Mouse (Mus musculus): ENCODE measurements around the gene Clstn2.
A peak's percentile ranks its signal among the peaks of the same experiment; 100 is the strongest.

The Clstn2 gene

GRCm38 (mm10) chr9:97950378-97951006 is 82.5 kb downstream of the Clstn2 start:
- no peak for DNase-seq (ENCODE audit: low spot score in 2 of 2)

GRCm38 (mm10) chr9:97919326-97919725 is 113.7 kb downstream of the Clstn2 start:
- DNase-seq (ENCODE audit: low spot score in 2 of 2), result no peak

GRCm38 (mm10) chr9:97891415-97891814 is 141.6 kb downstream of the Clstn2 start:
- DNase-seq (ENCODE audit: low spot score in 2 of 2), result no peak

- DNase-seq (ENCODE audit: low spot score in 2 of 2), result no peak
Measured at GRCm38 (mm10) chr9:97883336-97883735, 149.6 kb downstream of the Clstn2 start.

GRCm38 (mm10) chr9:97867013-97867700 is 165.8 kb downstream of the Clstn2 start:
- no peak for DNase-seq (ENCODE audit: low spot score in 2 of 2)

GRCm38 (mm10) chr9:97852859-97853258 is 180.1 kb downstream of the Clstn2 start:
- no peak for DNase-seq (ENCODE audit: low spot score in 2 of 2)

- peak in 1 of 2 experiments; percentile 12 for DNase-seq (ENCODE audit: low spot score in 2 of 2)
Measured at GRCm38 (mm10) chr9:97847873-97848838, 184.8 kb downstream of the Clstn2 start.

GRCm38 (mm10) chr9:97842054-97842453 is 190.9 kb downstream of the Clstn2 start:
- DNase-seq (ENCODE audit: low spot score in 2 of 2), result no peak

GRCm38 (mm10) chr9:97831216-97831615 is 201.8 kb downstream of the Clstn2 start:
- no peak for DNase-seq (ENCODE audit: low spot score in 2 of 2)

GRCm38 (mm10) chr9:97829919-97830318 is 203.1 kb downstream of the Clstn2 start:
- DNase-seq (ENCODE audit: low spot score in 2 of 2), result no peak

- DNase-seq (ENCODE audit: low spot score in 2 of 2), result no peak
Measured at GRCm38 (mm10) chr9:97827689-97828088, 205.3 kb downstream of the Clstn2 start.

GRCm38 (mm10) chr9:97826077-97826947 is 206.7 kb downstream of the Clstn2 start:
- DNase-seq (ENCODE audit: low spot score in 2 of 2), result no peak

GRCm38 (mm10) chr9:97817116-97817515 is 215.9 kb downstream of the Clstn2 start:
- no peak for DNase-seq (ENCODE audit: low spot score in 2 of 2)

GRCm38 (mm10) chr9:97816143-97816805 is 216.7 kb downstream of the Clstn2 start:
- DNase-seq (ENCODE audit: low spot score in 2 of 2), result no peak

- no peak for DNase-seq (ENCODE audit: low spot score in 2 of 2)
Measured at GRCm38 (mm10) chr9:97813157-97813556, 219.8 kb downstream of the Clstn2 start.

GRCm38 (mm10) chr9:97807031-97807430 is 225.9 kb downstream of the Clstn2 start:
- no peak for DNase-seq (ENCODE audit: low spot score in 2 of 2)

GRCm38 (mm10) chr9:97793661-97794060 is 239.3 kb downstream of the Clstn2 start:
- no peak for DNase-seq (ENCODE audit: low spot score in 2 of 2)

- no peak for DNase-seq (ENCODE audit: low spot score in 2 of 2)
Measured at GRCm38 (mm10) chr9:97788151-97788670, 244.8 kb downstream of the Clstn2 start.

GRCm38 (mm10) chr9:97780032-97780616 is 252.9 kb downstream of the Clstn2 start:
- no peak for DNase-seq (ENCODE audit: low spot score in 2 of 2)

- no peak for DNase-seq (ENCODE audit: low spot score in 2 of 2)
Measured at GRCm38 (mm10) chr9:97775770-97776169, 257.2 kb downstream of the Clstn2 start.

Data from urinary bladder, postnatal 36 days (tissue).